14 mouse cellular contexts compared by ENCODE assay signal in genomic region chr16:24930070-24930469, GRCm38 (mm10).
DNase-seq lines count a peak whose midpoint lies in the region; ATAC-seq lines count a peak whose summit lies in the region.
"Had no signal": no experiment of that assay in that cellular context is flagged by ENCODE, and none has a peak within 500 bp of the region (broad histone marks: within the 10 kb centered on the region; RNA-seq: fewer than 3 reads in every experiment).

No protein-coding gene starts in this region.

- H3K27me3 ChIP-seq in neural tube, embryonic 13.5 days = no peaks in the 10 kb centered on the region
- H3K27me3 ChIP-seq in neural tube, embryonic 15.5 days (replicated peaks) = no peaks in the 10 kb centered on the region
- no peaks in the 10 kb centered on the region for H3K27me3 ChIP-seq in forebrain, embryonic 13.5 days
- H3K27me3 ChIP-seq: embryonic facial prominence, embryonic 12.5 days had no signal

- peak; percentile 34 for DNase-seq in cerebellum, adult 8-10 months
- DNase-seq in cerebellum, postnatal 14 days = no peak
- DNase-seq in brain, adult 2 months (ENCODE audit: low read depth, low spot score) = peak; percentile 32
- no peak for DNase-seq in right cerebral cortex, adult 2 months (ENCODE audit: low spot score in 2 of 2)
- DNase-seq: adrenal gland, adult 2 months; adrenal gland, postnatal 10 days; adrenal gland, postnatal 25 days had no signal

- H3K9ac ChIP-seq in neural tube, embryonic 13.5 days = no peak overlapping the region
- H3K9ac ChIP-seq in neural tube, embryonic 15.5 days (replicated peaks) = no peak overlapping the region
- H3K9ac ChIP-seq in forebrain, embryonic 13.5 days = no peak overlapping the region
- H3K9ac ChIP-seq: embryonic facial prominence, embryonic 12.5 days had no signal

- no peaks in the 10 kb centered on the region for H3K36me3 ChIP-seq in neural tube, embryonic 13.5 days
- H3K36me3 ChIP-seq in neural tube, embryonic 15.5 days = no peaks in the 10 kb centered on the region
- H3K36me3 ChIP-seq in macrophage (ENCODE audit: inconsistent target) = no peaks in the 10 kb centered on the region
- no peaks in the 10 kb centered on the region for H3K36me3 ChIP-seq in forebrain, embryonic 13.5 days (ENCODE audit: poor library complexity, severe bottlenecking)
- H3K36me3 ChIP-seq: embryonic facial prominence, embryonic 10.5 days; embryonic facial prominence, embryonic 12.5 days had no signal

- no peak overlapping the region for H3K27ac ChIP-seq in neural tube, embryonic 13.5 days (replicated peaks)
- H3K27ac ChIP-seq in neural tube, embryonic 15.5 days (replicated peaks) = no peak overlapping the region
- peak overlapping the region; percentile 99; the same call in 1 of the 2 replicates for H3K27ac ChIP-seq in macrophage
- no peak overlapping the region for H3K27ac ChIP-seq in forebrain, embryonic 13.5 days
- H3K27ac ChIP-seq: embryonic facial prominence, embryonic 10.5 days; embryonic facial prominence, embryonic 12.5 days had no signal

- H3K9me3 ChIP-seq in neural tube, embryonic 13.5 days = no peaks in the 10 kb centered on the region
- H3K9me3 ChIP-seq in neural tube, embryonic 15.5 days (replicated peaks) = no peaks in the 10 kb centered on the region
- H3K9me3 ChIP-seq in forebrain, embryonic 13.5 days (replicated peaks) = no peaks in the 10 kb centered on the region
- H3K9me3 ChIP-seq: embryonic facial prominence, embryonic 10.5 days; embryonic facial prominence, embryonic 12.5 days had no signal

- ATAC-seq in neural tube, embryonic 13.5 days (ENCODE audit: low read depth) = peak; percentile 71; the same call in 1 of the 2 replicates
- no peak for ATAC-seq in neural tube, embryonic 15.5 days (ENCODE audit: low FRiP score)
- no peak for ATAC-seq in forebrain, embryonic 13.5 days
- ATAC-seq: forebrain, embryonic 14.5 days had no signal

- no peaks in the 10 kb centered on the region for H3K79me2 ChIP-seq in macrophage (ENCODE audit: inconsistent target)

- H3K4me1 ChIP-seq in neural tube, embryonic 13.5 days (replicated peaks) = 0 out of 2 replicates have a peak, but pooled peaks cover 4% of the 10 kb centered on the region
- 0 out of 2 replicates have a peak, but pooled peaks cover 3% of the 10 kb centered on the region for H3K4me1 ChIP-seq in neural tube, embryonic 15.5 days
- H3K4me1 ChIP-seq in forebrain, embryonic 13.5 days = no peaks in the 10 kb centered on the region
- H3K4me1 ChIP-seq: embryonic facial prominence, embryonic 10.5 days had no signal

- H3K4me2 ChIP-seq in neural tube, embryonic 13.5 days = no peak overlapping the region
- H3K4me2 ChIP-seq in neural tube, embryonic 15.5 days = no peak overlapping the region
- H3K4me2 ChIP-seq in forebrain, embryonic 13.5 days = no peak overlapping the region
- H3K4me2 ChIP-seq: embryonic facial prominence, embryonic 12.5 days had no signal

- H3K4me3 ChIP-seq in neural tube, embryonic 13.5 days = no peak overlapping the region
- H3K4me3 ChIP-seq in neural tube, embryonic 15.5 days (replicated peaks) = no peak overlapping the region
- no peak overlapping the region for H3K4me3 ChIP-seq in macrophage (ENCODE audit: inconsistent target)
- H3K4me3 ChIP-seq in forebrain, embryonic 13.5 days = no peak overlapping the region
- H3K4me3 ChIP-seq: embryonic facial prominence, embryonic 10.5 days; embryonic facial prominence, embryonic 12.5 days had no signal

Comparison
In these comparisons a context has a peak if more than half of its experiments do, and no peak if none do; other contexts are left out.
1. DNase-seq: peak in cerebellum, adult 8-10 months (single experiment) and brain, adult 2 months (single experiment); none in cerebellum, postnatal 14 days (0 of 2) and right cerebral cortex, adult 2 months (0 of 2).